Mouse (Mus musculus): ENCODE measurements at regions not wholly inside any gene's neighbourhood (a gene's known extent, or its start where the extent isn't known, plus 50 kb on each side); places are given as distances from the start of the nearest gene placed in this dataset.

DNA sequence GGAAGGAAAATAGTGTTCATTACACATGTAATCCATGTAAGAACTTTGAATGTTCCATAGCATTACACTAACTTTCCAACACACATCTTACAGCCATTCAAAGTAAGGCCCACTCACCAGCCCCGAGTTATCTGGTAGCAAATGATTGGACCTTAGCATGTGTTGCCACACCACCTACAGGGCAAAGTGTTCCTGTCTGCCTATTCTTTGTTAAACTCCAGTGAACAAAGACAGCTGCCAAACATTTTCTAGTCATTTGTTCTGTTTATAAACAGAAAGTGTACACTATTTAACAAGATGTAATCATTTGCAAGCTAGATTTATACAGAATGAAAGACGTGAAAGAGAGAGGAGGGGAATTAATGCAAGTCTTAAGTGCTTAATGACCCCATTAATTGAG lies 66.9 kb upstream of the Apob start:
- TF ChIP-seq CTCF (IDR thresholded peaks at IDR 0.05; ENCODE audit: low read depth, low read length) (0 out of 2 replicates have a peak, but pooled peaks have one; percentile 2), POLR2A (IDR thresholded peaks at IDR 0.05; ENCODE audit: extremely low read depth, insufficient read depth, low read length) (no peak)

All from liver, adult 2 months (tissue).